Mouse (Mus musculus) liver, embryonic 13.5 days (tissue): Measurements from ENCODE around the gene Wsb2. TPM values are rescaled to one million over a fixed set of nuclear protein-coding genes. Genes with fewer than 3 reads are reported as not detected.
"Not testable (repeated sequence)": the region's sequence is repeated elsewhere in the genome, so short reads cannot be mapped to it uniquely, and the experiment has no call there.

Experiments used
- ATAC-seq: fragments of 200-750 bp; cut with Nextera tagmentation; 2 replicates; pipeline ENCODE4 v1.8.0; 2017; ENCODE audit warnings: low read depth, mild to moderate bottlenecking, moderate number of reproducible peaks, moderate library complexity
- DNase-seq: peaks from one replicate; pipeline ENCODE4 v3.0.0; 2022
- H3K27ac ChIP-seq: fragments of 300-500 bp; sonication (generic); 2 replicates; pipeline ENCODE4 v1.5.1; 2015; ENCODE audit warnings: moderate library complexity, mild to moderate bottlenecking, inconsistent platforms
- H3K27me3 ChIP-seq: fragments of 300-500 bp; sonication (generic); 2 replicates; pipeline ENCODE4 v1.6.1; 2015; ENCODE audit warnings: mild to moderate bottlenecking, inconsistent platforms
- H3K36me3 ChIP-seq: fragments of 300-500 bp; sonication (generic); 2 replicates; pipeline ENCODE4 v1.6.1; 2015; ENCODE audit warnings: mild to moderate bottlenecking, inconsistent platforms
- H3K4me1 ChIP-seq: fragments of 300-500 bp; sonication (generic); replicated peaks from 2 replicates; pipeline ENCODE4 v1.6.1; 2015; ENCODE audit warnings: inconsistent platforms
- H3K4me2 ChIP-seq: fragments of 300-500 bp; sonication (generic); 2 replicates; pipeline ENCODE4 v1.6.1; 2015; ENCODE audit warnings: inconsistent platforms, mild to moderate bottlenecking, moderate library complexity
- H3K4me3 ChIP-seq: fragments of 300-500 bp; sonication (generic); replicated peaks from 2 replicates; pipeline ENCODE4 v1.5.1; 2015; ENCODE audit warnings: mild to moderate bottlenecking, inconsistent platforms
- H3K9ac ChIP-seq: fragments of 300-500 bp; sonication (generic); 2 replicates; pipeline ENCODE4 v1.6.1; 2015; ENCODE audit warnings: mild to moderate bottlenecking, inconsistent platforms
- H3K9me3 ChIP-seq: fragments of 300-500 bp; sonication (generic); replicated peaks from 2 replicates; pipeline ENCODE4 v1.6.1; 2016; ENCODE audit warnings: inconsistent platforms
- WGBS: fragments of 180-500 bp; shearing (Covaris S2); methylation state at CpG from one replicate; pipeline ENCODE4 v1.1.7; 2015; ENCODE audit not compliant: insufficient replicate concordance; 5-methylcytosine and 5-hydroxymethylcytosine counted together
- polyA plus RNA-seq: library from polyadenylated mRNA; unstranded; fragments of >200 nt; fragmentation: Nextera tagmentation; extraction: Ambion mirVana; gene quantifications from 2 replicates; pipeline ENCODE4 v1.2.1, GENCODE M21; 2015

Gene Wsb2
- polyA plus RNA-seq, 1 experiment from 2014 or later, result 19.8 TPM

GRCm38 (mm10) chr5:117367206-117367605 lies 10.1 kb downstream of the Wsb2 start:
- H3K27ac ChIP-seq, result no peak overlapping the region; the same call in 1 of the 2 replicates

DNA sequence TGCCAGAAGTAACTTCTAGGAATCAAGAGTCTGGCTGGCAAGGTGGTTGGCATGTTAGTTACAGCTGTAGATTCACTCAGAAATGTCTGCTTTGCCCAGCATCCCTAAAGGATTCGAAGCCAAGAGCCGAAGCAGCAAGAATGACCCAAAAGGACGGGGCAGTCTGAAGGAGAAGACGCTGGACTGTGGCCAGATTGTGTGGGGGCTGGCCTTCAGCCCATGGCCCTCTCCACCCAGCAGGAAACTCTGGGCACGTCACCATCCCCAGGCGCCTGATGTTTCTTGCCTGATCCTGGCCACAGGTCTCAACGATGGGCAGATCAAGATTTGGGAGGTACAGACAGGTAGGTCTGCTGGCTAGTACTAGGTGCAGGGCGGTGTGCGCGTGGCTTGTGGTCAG lies 13.5 kb downstream of the Wsb2 start:
- Histone ChIP-seq H3K4me1 (peaks cover 13% of the 10 kb centered on the region; the same call in 1 of the 2 replicates), H3K36me3 (peaks cover 53% of the 10 kb centered on the region), H3K27me3 (no peaks in the 10 kb centered on the region), H3K9ac (no peak overlapping the region), H3K4me2 (no peak overlapping the region), H3K9me3 (no peaks in the 10 kb centered on the region), H3K27ac (no peak overlapping the region), H3K4me3 (no peak overlapping the region)
- DNase-seq (no peak), ATAC-seq (no peak)
- 77% methylated on average over 10 of the region's 10 CpGs for WGBS

More at GRCm38 (mm10) chr5:117367206-117367605, 10.1 kb downstream of the Wsb2 start:
- WGBS, result 59% methylated on average over 8 of the region's 8 CpGs
- H3K27me3 ChIP-seq, result no peaks in the 10 kb centered on the region
- H3K4me2 ChIP-seq, result no peak overlapping the region
- DNase-seq (no peak), ATAC-seq (no peak)
- H3K9me3 ChIP-seq, result no peaks in the 10 kb centered on the region
- no peak overlapping the region for H3K4me3 ChIP-seq
- no peak overlapping the region for H3K9ac ChIP-seq
- H3K4me1 ChIP-seq, result peaks cover 39% of the 10 kb centered on the region
- H3K36me3 ChIP-seq, result peaks cover 51% of the 10 kb centered on the region

DNA sequence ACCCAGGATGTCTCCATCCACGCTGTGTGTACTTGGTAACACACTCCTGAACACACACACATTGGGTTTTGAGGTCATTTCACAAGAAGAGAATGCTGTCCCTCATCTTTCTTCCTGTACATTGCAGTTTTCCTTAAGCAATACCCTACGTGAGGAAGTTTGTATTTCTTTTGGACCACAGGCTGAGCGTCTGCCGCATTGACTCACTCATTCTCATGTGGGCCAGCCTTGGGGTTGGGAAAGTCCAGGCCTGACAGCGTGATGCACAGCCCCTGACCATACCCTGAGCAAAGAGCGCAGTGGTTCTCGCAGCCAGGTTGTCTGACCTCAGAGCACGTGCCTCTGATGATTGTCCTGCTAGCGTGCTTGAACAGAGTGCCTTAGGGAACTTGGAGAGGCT lies 16.3 kb downstream of the Wsb2 start:
- Histone ChIP-seq H3K4me2 (no peak overlapping the region), H3K27ac (no peak overlapping the region), H3K9ac (no peak overlapping the region), H3K36me3 (peaks cover 64% of the 10 kb centered on the region), H3K9me3 (no peaks in the 10 kb centered on the region), H3K4me1 (no peaks in the 10 kb centered on the region), H3K4me3 (no peak overlapping the region), H3K27me3 (no peaks in the 10 kb centered on the region)
- ATAC-seq, result no peak
- WGBS, result 80% methylated on average over 9 of the region's 9 CpGs
- no peak for DNase-seq

DNA sequence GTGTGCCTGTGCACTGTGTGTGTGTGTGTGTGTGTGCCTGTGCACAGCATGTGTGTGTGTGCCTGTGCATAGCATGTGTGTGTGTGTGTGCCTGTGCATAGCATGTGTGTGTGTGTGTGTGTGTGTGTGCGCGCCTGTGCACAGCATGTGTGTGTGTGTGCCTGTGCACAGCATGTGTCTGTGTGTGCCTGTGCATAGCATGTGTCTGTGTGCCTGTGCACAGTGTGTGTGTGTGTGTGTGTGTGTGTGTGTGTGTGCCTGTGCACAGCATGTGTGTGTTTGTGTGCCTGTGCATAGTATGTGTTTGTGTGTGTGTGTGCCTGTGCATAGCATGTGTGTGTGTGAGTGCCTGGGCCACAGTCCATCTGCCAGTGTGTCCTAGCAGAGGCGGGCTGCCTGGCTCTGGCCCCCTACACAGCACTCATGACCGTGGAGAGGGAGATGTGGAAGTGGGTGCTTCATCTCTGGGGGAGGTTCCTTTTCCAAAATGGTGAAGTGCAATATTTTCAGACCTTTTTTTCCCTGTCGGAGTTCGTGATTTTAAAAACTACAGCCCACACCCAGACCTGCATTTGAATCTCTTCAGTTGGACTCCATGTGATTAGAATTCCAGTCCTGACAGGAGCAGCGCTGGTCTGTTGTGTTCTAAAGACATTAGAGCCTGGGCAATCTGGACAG lies 17.4 kb downstream of the Wsb2 start:
- DNase-seq (no peak), ATAC-seq (no peak)
- Histone ChIP-seq H3K36me3 (peaks cover 67% of the 10 kb centered on the region), H3K9ac (no peak overlapping the region), H3K4me1 (no peaks in the 10 kb centered on the region), H3K27me3 (no peaks in the 10 kb centered on the region), H3K4me2 (no peak overlapping the region), H3K9me3 (no peaks in the 10 kb centered on the region), H3K27ac (no peak overlapping the region), H3K4me3 (no peak overlapping the region)
- WGBS, result 75% methylated on average over 7 of the region's 7 CpGs

GRCm38 (mm10) chr5:117376331-117376761 lies 19.2 kb downstream of the Wsb2 start:
- 80% methylated on average over 11 of the region's 11 CpGs for WGBS
- H3K4me3 ChIP-seq, result no peak overlapping the region
- no peak overlapping the region for H3K4me2 ChIP-seq
- H3K27me3 ChIP-seq, result no peaks in the 10 kb centered on the region
- no peaks in the 10 kb centered on the region for H3K9me3 ChIP-seq
- peaks cover 74% of the 10 kb centered on the region for H3K36me3 ChIP-seq
- no peak for DNase-seq
- H3K4me1 ChIP-seq, result no peaks in the 10 kb centered on the region
- no peak overlapping the region for H3K9ac ChIP-seq
- ATAC-seq, result no peak
- no peak overlapping the region for H3K27ac ChIP-seq

GRCm38 (mm10) chr5:117377731-117378130 lies 20.6 kb downstream of the Wsb2 start:
- not testable (repeated sequence) for H3K4me1 ChIP-seq, H3K9ac ChIP-seq, DNase-seq, H3K27me3 ChIP-seq, ATAC-seq, H3K4me3 ChIP-seq, H3K9me3 ChIP-seq, H3K4me2 ChIP-seq, H3K27ac ChIP-seq
- 67% methylated on average over 14 of the region's 14 CpGs for WGBS
- peaks cover 76% of the 10 kb centered on the region for H3K36me3 ChIP-seq

DNA sequence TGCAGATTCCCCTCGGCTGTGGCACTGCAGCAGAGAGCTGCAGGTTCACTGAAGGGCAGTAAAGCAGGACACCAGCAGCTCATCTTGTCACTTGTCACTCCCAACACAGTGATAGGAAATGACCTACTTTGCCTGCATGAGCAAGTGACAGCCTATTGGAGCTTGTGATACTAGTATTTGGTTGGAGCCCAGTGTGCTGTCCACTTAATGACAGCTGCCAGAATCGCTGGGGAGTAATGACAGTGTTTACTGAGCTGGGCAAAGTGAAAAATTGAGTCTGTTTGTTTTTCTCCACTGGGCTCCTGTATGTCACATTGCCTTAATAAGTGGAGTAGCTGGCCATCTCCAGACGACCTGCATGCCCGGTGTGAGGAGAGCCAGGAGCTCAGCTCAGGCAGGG lies 23.1 kb downstream of the Wsb2 start:
- H3K9ac ChIP-seq, result no peak overlapping the region
- H3K36me3 ChIP-seq, result peaks cover 86% of the 10 kb centered on the region
- H3K4me2 ChIP-seq, result no peak overlapping the region
- no peaks in the 10 kb centered on the region for H3K9me3 ChIP-seq
- WGBS, result 79% methylated on average over 4 of the region's 4 CpGs
- H3K4me1 ChIP-seq, result no peaks in the 10 kb centered on the region
- no peaks in the 10 kb centered on the region for H3K27me3 ChIP-seq
- no peak overlapping the region for H3K27ac ChIP-seq
- H3K4me3 ChIP-seq, result no peak overlapping the region
- DNase-seq, result no peak
- ATAC-seq, result no peak

GRCm38 (mm10) chr5:117381785-117382184 lies 24.7 kb downstream of the Wsb2 start:
- peaks cover 2% of the 10 kb centered on the region; the same call in 1 of the 2 replicates for H3K4me1 ChIP-seq
- H3K27ac ChIP-seq, result no peak overlapping the region
- ATAC-seq (no peak), DNase-seq (no peak)
- H3K36me3 ChIP-seq, result peaks cover 88% of the 10 kb centered on the region
- no peak overlapping the region for H3K4me2 ChIP-seq
- no peaks in the 10 kb centered on the region for H3K9me3 ChIP-seq
- 77% methylated on average over 7 of the region's 7 CpGs for WGBS
- H3K9ac ChIP-seq, result no peak overlapping the region
- no peak overlapping the region for H3K4me3 ChIP-seq
- H3K27me3 ChIP-seq, result no peaks in the 10 kb centered on the region

- no peak overlapping the region for H3K27ac ChIP-seq
- H3K4me1 ChIP-seq, result peaks cover 16% of the 10 kb centered on the region
- no peak overlapping the region for H3K4me3 ChIP-seq
- H3K36me3 ChIP-seq, result peaks cover 83% of the 10 kb centered on the region
- H3K9ac ChIP-seq, result no peak overlapping the region
- 83% methylated on average over 12 of the region's 12 CpGs for WGBS
- DNase-seq (no peak), ATAC-seq (no peak)
- no peaks in the 10 kb centered on the region for H3K9me3 ChIP-seq
- H3K4me2 ChIP-seq, result no peak overlapping the region
- no peaks in the 10 kb centered on the region for H3K27me3 ChIP-seq
These were observed 26.1 kb downstream of the Wsb2 start for GRCm38 (mm10) chr5:117383198-117383597.

DNA sequence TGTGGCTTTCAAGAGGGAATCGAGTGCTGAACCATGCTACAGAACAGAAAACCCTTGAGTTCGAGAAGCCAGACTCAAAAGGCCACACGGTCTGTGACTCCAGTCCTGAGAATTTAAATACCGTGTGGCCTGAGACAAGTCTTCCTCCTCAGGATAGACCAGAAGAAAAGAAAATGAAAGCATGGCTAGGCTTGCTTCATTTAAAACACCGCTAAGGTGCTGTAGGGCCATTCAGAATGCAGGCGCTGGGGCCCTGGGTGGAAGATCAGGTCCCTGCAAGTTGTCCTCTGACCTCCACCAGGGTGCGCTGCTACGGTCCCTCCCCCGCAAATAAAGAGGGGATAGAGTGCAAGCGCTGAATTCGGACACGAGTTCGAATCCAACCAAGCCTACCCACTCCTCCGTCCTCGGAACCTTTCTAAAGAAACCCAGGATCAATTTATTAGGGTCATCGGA lies 31.2 kb downstream of the Wsb2 start:
- Histone ChIP-seq H3K36me3 (peaks cover 34% of the 10 kb centered on the region), H3K9ac (peak overlapping the region; percentile 90), H3K27ac (peak overlapping the region; percentile 74), H3K27me3 (no peaks in the 10 kb centered on the region), H3K4me1 (peaks cover 24% of the 10 kb centered on the region), H3K4me3 (peak overlapping the region; percentile 76), H3K9me3 (peaks cover 11% of the 10 kb centered on the region; the same call in 1 of the 2 replicates), H3K4me2 (peak overlapping the region; percentile 80)
- 7% methylated on average over 16 of the region's 16 CpGs for WGBS
- DNase-seq (peak; percentile 63), ATAC-seq (peak; percentile 72)

- H3K36me3 ChIP-seq, result peaks cover 28% of the 10 kb centered on the region
- ATAC-seq (peak; percentile 94), DNase-seq (peak; percentile 93)
- H3K4me3 ChIP-seq, result peak within 1 kb of the TSS; percentile 76
- peak within 1 kb of the TSS; percentile 80 for H3K4me2 ChIP-seq
- peak within 1 kb of the TSS; percentile 74 for H3K27ac ChIP-seq
- no peaks in the 10 kb centered on the region for H3K27me3 ChIP-seq
- peak within 1 kb of the TSS; percentile 90 for H3K9ac ChIP-seq
- WGBS, result under 1% methylated on average over 37 of the region's 44 CpGs
- peaks cover 14% of the 10 kb centered on the region; the same call in 1 of the 2 replicates for H3K9me3 ChIP-seq
- peaks cover 24% of the 10 kb centered on the region for H3K4me1 ChIP-seq
These were observed 31.8 kb downstream of the Wsb2 start, which contains the start of gene Rfc5 for GRCm38 (mm10) chr5:117388877-117389276. Gene Rfc5, minus strand, starts transcription at chr5:117389047.

DNA sequence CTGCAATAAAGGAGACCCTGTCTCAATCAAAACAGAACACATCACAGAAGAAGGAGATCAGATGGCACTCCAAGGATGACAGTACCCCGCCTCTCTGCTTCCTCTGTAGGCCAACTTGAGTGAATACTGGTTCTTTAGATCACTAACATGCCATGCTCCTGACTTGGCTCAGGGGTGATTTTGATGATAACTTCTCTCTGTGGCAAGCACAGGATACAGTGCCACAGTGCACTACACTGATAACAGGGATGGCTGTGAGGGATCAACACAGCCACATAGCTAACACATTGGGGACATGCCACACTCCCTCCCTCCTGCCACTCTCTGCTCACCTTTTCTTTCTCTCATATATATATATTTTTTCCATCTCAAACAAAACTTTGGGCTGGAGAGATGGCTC lies 33.8 kb downstream of the Wsb2 start:
- H3K4me1 ChIP-seq, result peaks cover 24% of the 10 kb centered on the region
- no peaks in the 10 kb centered on the region for H3K27me3 ChIP-seq
- no peak overlapping the region for H3K9ac ChIP-seq
- peaks cover 14% of the 10 kb centered on the region; the same call in 1 of the 2 replicates for H3K9me3 ChIP-seq
- no peak for ATAC-seq
- H3K27ac ChIP-seq, result no peak overlapping the region
- H3K36me3 ChIP-seq, result peaks cover 8% of the 10 kb centered on the region
- no peak overlapping the region for H3K4me2 ChIP-seq
- 50% methylated on average over 1 of the region's 1 CpGs for WGBS
- H3K4me3 ChIP-seq, result no peak overlapping the region
- no peak for DNase-seq
